8 mouse cellular contexts compared by ENCODE assay signal in genomic region chr4:138555531-138555930, GRCm38 (mm10).
DNase-seq lines count a peak whose midpoint lies in the region; ATAC-seq and TF ChIP-seq lines count a peak whose summit lies in the region.

No protein-coding gene starts in this region.

- no peak for TF ChIP-seq EP300 in stomach, postnatal 0 days (optimal IDR thresholded peaks at IDR 0.05)

- H3K27me3 ChIP-seq in forebrain, embryonic 13.5 days: peaks cover 49% of the 10 kb centered on the region
- H3K27me3 ChIP-seq in stomach, postnatal 0 days (ENCODE audit: control insufficient read depth, insufficient read depth, low read length): no peaks in the 10 kb centered on the region

- ATAC-seq in forebrain, embryonic 13.5 days: peak; percentile 66
- peak; percentile 68; the same call in 1 of the 2 replicates for ATAC-seq in stomach, postnatal 0 days (ENCODE audit: low FRiP score, low TSS enrichment)

- intact Hi-C loops in heart, postnatal 10 days (cut with DNase I): no loop called here

- peak overlapping the region; percentile 24 for H3K4me3 ChIP-seq in forebrain, embryonic 13.5 days
- peak overlapping the region; percentile 24; the same call in 1 of the 2 replicates for H3K4me3 ChIP-seq in stomach, postnatal 0 days (ENCODE audit: low read depth, low read length)

- H3K36me3 ChIP-seq in forebrain, embryonic 13.5 days (ENCODE audit: poor library complexity, severe bottlenecking): no peaks in the 10 kb centered on the region
- no peaks in the 10 kb centered on the region for H3K36me3 ChIP-seq in stomach, postnatal 0 days (ENCODE audit: control insufficient read depth, insufficient read depth, low read length)

- under 1% methylated on average over 18 of the region's 19 CpGs for WGBS in forebrain, embryonic 13.5 days
- WGBS in stomach, postnatal 0 days: 3% methylated on average over 19 of the region's 19 CpGs

- no peak overlapping the region; the same call in 1 of the 2 replicates for H3K27ac ChIP-seq in forebrain, embryonic 13.5 days
- no peak overlapping the region for H3K27ac ChIP-seq in stomach, postnatal 0 days (replicated peaks)

- H3K9ac ChIP-seq in forebrain, embryonic 13.5 days: peak overlapping the region; percentile 40
- H3K9ac ChIP-seq in stomach, postnatal 0 days (ENCODE audit: low read length): peak overlapping the region; percentile 41; the same call in 1 of the 2 replicates

- no peaks in the 10 kb centered on the region for H3K9me3 ChIP-seq in forebrain, embryonic 13.5 days (replicated peaks)
- no peaks in the 10 kb centered on the region for H3K9me3 ChIP-seq in stomach, postnatal 0 days (ENCODE audit: control insufficient read depth, low read length)

- peak overlapping the region; percentile 54 for H3K4me2 ChIP-seq in forebrain, embryonic 13.5 days
- H3K4me2 ChIP-seq in stomach, postnatal 0 days (replicated peaks; ENCODE audit: low read depth): peak overlapping the region; percentile 37

- peaks cover 33% of the 10 kb centered on the region for H3K4me1 ChIP-seq in forebrain, embryonic 13.5 days
- no peaks in the 10 kb centered on the region for H3K4me1 ChIP-seq in stomach, postnatal 0 days (replicated peaks; ENCODE audit: control insufficient read depth, insufficient read depth)

- no peak for TF ChIP-seq CTCF in stomach, postnatal 0 days (IDR thresholded peaks at IDR 0.05; ENCODE audit: low read depth)

- DNase-seq in frontal cortex, postnatal 10 days (ENCODE audit: low spot score in 2 of 2): peak; percentile 49 to 53
- no peak for DNase-seq in frontal cortex, postnatal 36 days (ENCODE audit: low spot score in 2 of 2)
- peak; percentile 67 to 69 for DNase-seq in heart, postnatal 10 days
- peak; percentile 25 to 59 for DNase-seq in kidney, postnatal 36 days
- peak; percentile 58 to 78 for DNase-seq in lung, postnatal 4 days
- DNase-seq in stomach, postnatal 0 days (ENCODE audit: low spot score): peak; percentile 51
- no peak for DNase-seq in cerebellum, adult 8-10 months

Comparison
In these comparisons a context has a peak if more than half of its experiments do, and no peak if none do; other contexts are left out.
1. DNase-seq: peak in frontal cortex, postnatal 10 days (2 of 2), heart, postnatal 10 days (2 of 2), kidney, postnatal 36 days (2 of 2), lung, postnatal 4 days (2 of 2) and stomach, postnatal 0 days (single experiment); none in frontal cortex, postnatal 36 days (0 of 2) and cerebellum, adult 8-10 months (single experiment).